Mouse (Mus musculus) intestine, postnatal 0 days (tissue): Measurements from ENCODE around the gene Fbxo39. TPM values are rescaled to one million over a fixed set of nuclear protein-coding genes. Genes with fewer than 3 reads are reported as not detected.

Experiments used
- ATAC-seq: fragments of 200-750 bp; cut with Nextera tagmentation; 2 replicates; pipeline ENCODE4 v1.8.0; 2017; ENCODE audit warnings: mild to moderate bottlenecking, moderate TSS enrichment, moderate library complexity
- H3K27ac ChIP-seq: fragments of 300-500 bp; sonication (generic); 2 replicates; pipeline ENCODE4 v1.5.1; 2014; ENCODE audit warnings: mild to moderate bottlenecking, low read depth, low read length, moderate library complexity
- H3K27me3 ChIP-seq: fragments of 300-500 bp; sonication (generic); replicated peaks from 2 replicates; pipeline ENCODE4 v1.6.1; 2014; ENCODE audit warnings: low read length, mixed read lengths; ENCODE audit not compliant: control insufficient read depth, insufficient read depth
- H3K36me3 ChIP-seq: fragments of 300-500 bp; sonication (generic); 2 replicates; pipeline ENCODE4 v1.6.1; 2014; ENCODE audit warnings: mild to moderate bottlenecking, moderate library complexity; ENCODE audit not compliant: control insufficient read depth, insufficient read depth
- H3K4me1 ChIP-seq: fragments of 300-500 bp; sonication (generic); replicated peaks from 2 replicates; pipeline ENCODE4 v1.6.1; 2014; ENCODE audit warnings: antibody characterized with exemption, low read length, mixed read lengths; ENCODE audit not compliant: control insufficient read depth, insufficient read depth
- H3K4me2 ChIP-seq: fragments of 300-500 bp; sonication (generic); replicated peaks from 2 replicates; pipeline ENCODE4 v1.6.1; 2014; ENCODE audit warnings: low read depth, mild to moderate bottlenecking, moderate library complexity
- H3K4me3 ChIP-seq: fragments of 300-500 bp; sonication (generic); 2 replicates; pipeline ENCODE4 v1.5.1; 2014; ENCODE audit warnings: low read depth, low read length
- H3K9ac ChIP-seq: fragments of 300-500 bp; sonication (generic); 2 replicates; pipeline ENCODE4 v1.6.1; 2014; ENCODE audit warnings: mild to moderate bottlenecking, low read depth, low read length
- H3K9me3 ChIP-seq: fragments of 300-500 bp; sonication (generic); 2 replicates; pipeline ENCODE4 v1.6.1; 2016; ENCODE audit warnings: mixed run types; ENCODE audit not compliant: control insufficient read depth
- CTCF ChIP-seq: sonication (generic); IDR thresholded peaks from 2 replicates; pipeline ENCODE4 v1.5.1; 2016; ENCODE audit warnings: low read depth, mild to moderate bottlenecking, control low read depth, antibody characterized with exemption, moderate library complexity
- WGBS: fragments of 180-500 bp; shearing (Covaris S2); extraction: QIAGEN DNeasy Blood & Tissue Kit; methylation state at CpG from one replicate; pipeline ENCODE4 v1.1.7; 2014; 5-methylcytosine and 5-hydroxymethylcytosine counted together
- polyA plus RNA-seq: library from polyadenylated mRNA; unstranded; fragments of >200 nt; fragmentation: Nextera tagmentation; extraction: Ambion mirVana; gene quantifications from 2 replicates; pipeline ENCODE4 v1.2.1, GENCODE M21; 2015

The Fbxo39 gene
- polyA plus RNA-seq, 1 experiment from 2014 or later = not detected

- Histone ChIP-seq H3K9ac (no peak overlapping the region), H3K4me1 (no peaks in the 10 kb centered on the region; the same call in 1 of the 2 replicates), H3K4me3 (no peak overlapping the region), H3K27ac (no peak overlapping the region), H3K36me3 (no peaks in the 10 kb centered on the region), H3K4me2 (no peak overlapping the region), H3K27me3 (no peaks in the 10 kb centered on the region), H3K9me3 (no peaks in the 10 kb centered on the region)
- 71% methylated on average over 5 of the region's 5 CpGs for WGBS
- ATAC-seq = no peak
- TF ChIP-seq CTCF = no peak
Measured at GRCm38 (mm10) chr11:72281143-72281851, 32.9 kb upstream of the Fbxo39 start.

- H3K9me3 ChIP-seq = no peaks in the 10 kb centered on the region
- H3K27me3 ChIP-seq = no peaks in the 10 kb centered on the region
- H3K4me1 ChIP-seq = no peaks in the 10 kb centered on the region; the same call in 1 of the 2 replicates
- no peaks in the 10 kb centered on the region for H3K36me3 ChIP-seq
- no peak for TF ChIP-seq CTCF
- no peak overlapping the region for H3K9ac ChIP-seq
- H3K4me2 ChIP-seq = no peak overlapping the region
- WGBS = 55% methylated on average over 5 of the region's 5 CpGs
- no peak for ATAC-seq
- no peak overlapping the region for H3K27ac ChIP-seq
- H3K4me3 ChIP-seq = no peak overlapping the region
Measured at GRCm38 (mm10) chr11:72281852-72282400, 32.3 kb upstream of the Fbxo39 start.

- Histone ChIP-seq H3K27ac (no peak overlapping the region), H3K9ac (no peak overlapping the region), H3K27me3 (no peaks in the 10 kb centered on the region), H3K4me3 (no peak overlapping the region), H3K9me3 (no peaks in the 10 kb centered on the region), H3K4me2 (no peak overlapping the region), H3K36me3 (no peaks in the 10 kb centered on the region), H3K4me1 (no peaks in the 10 kb centered on the region; the same call in 1 of the 2 replicates)
- ATAC-seq = no peak
- 88% methylated on average over 16 of the region's 16 CpGs for WGBS
- no peak for TF ChIP-seq CTCF
Measured at GRCm38 (mm10) chr11:72283486-72284224, 30.6 kb upstream of the Fbxo39 start.

- H3K27me3 ChIP-seq = no peaks in the 10 kb centered on the region
- no peak overlapping the region for H3K9ac ChIP-seq
- H3K4me1 ChIP-seq = no peaks in the 10 kb centered on the region; the same call in 1 of the 2 replicates
- no peak for ATAC-seq
- H3K9me3 ChIP-seq = no peaks in the 10 kb centered on the region
- no peak for TF ChIP-seq CTCF
- H3K27ac ChIP-seq = no peak overlapping the region
- no peak overlapping the region for H3K4me3 ChIP-seq
- no peaks in the 10 kb centered on the region for H3K36me3 ChIP-seq
- 85% methylated on average over 14 of the region's 14 CpGs for WGBS
- no peak overlapping the region for H3K4me2 ChIP-seq
Measured at GRCm38 (mm10) chr11:72284532-72285182, 29.6 kb upstream of the Fbxo39 start.

- Histone ChIP-seq H3K27me3 (no peaks in the 10 kb centered on the region), H3K4me3 (no peak overlapping the region), H3K4me1 (no peaks in the 10 kb centered on the region; the same call in 1 of the 2 replicates), H3K27ac (no peak overlapping the region), H3K36me3 (no peaks in the 10 kb centered on the region), H3K9me3 (no peaks in the 10 kb centered on the region), H3K9ac (no peak overlapping the region), H3K4me2 (no peak overlapping the region)
- TF ChIP-seq CTCF = no peak
- 65% methylated on average over 6 of the region's 6 CpGs for WGBS
- no peak for ATAC-seq
Measured at GRCm38 (mm10) chr11:72285971-72286480, 28.2 kb upstream of the Fbxo39 start.

- H3K4me3 ChIP-seq = no peak overlapping the region
- no peaks in the 10 kb centered on the region for H3K27me3 ChIP-seq
- no peak for TF ChIP-seq CTCF
- H3K4me2 ChIP-seq = no peak overlapping the region
- no peaks in the 10 kb centered on the region; the same call in 1 of the 2 replicates for H3K4me1 ChIP-seq
- no peaks in the 10 kb centered on the region for H3K9me3 ChIP-seq
- no peak overlapping the region for H3K27ac ChIP-seq
- WGBS = 70% methylated on average over 3 of the region's 3 CpGs
- no peaks in the 10 kb centered on the region for H3K36me3 ChIP-seq
- H3K9ac ChIP-seq = no peak overlapping the region
- no peak for ATAC-seq
Measured at GRCm38 (mm10) chr11:72286651-72287050, 27.6 kb upstream of the Fbxo39 start.
